Mouse (Mus musculus): ENCODE data around the gene Wdr4. TPM values are rescaled to one million over a fixed set of nuclear protein-coding genes. Genes with fewer than 3 reads are reported as not detected.
"Not testable (repeated sequence)": the region's sequence is repeated elsewhere in the genome, so short reads cannot be mapped to it uniquely, and the experiment has no call there.

The Wdr4 gene
- total RNA-seq, 2 experiments from 2014 or later = 23.8 to 25.6 TPM

DNA sequence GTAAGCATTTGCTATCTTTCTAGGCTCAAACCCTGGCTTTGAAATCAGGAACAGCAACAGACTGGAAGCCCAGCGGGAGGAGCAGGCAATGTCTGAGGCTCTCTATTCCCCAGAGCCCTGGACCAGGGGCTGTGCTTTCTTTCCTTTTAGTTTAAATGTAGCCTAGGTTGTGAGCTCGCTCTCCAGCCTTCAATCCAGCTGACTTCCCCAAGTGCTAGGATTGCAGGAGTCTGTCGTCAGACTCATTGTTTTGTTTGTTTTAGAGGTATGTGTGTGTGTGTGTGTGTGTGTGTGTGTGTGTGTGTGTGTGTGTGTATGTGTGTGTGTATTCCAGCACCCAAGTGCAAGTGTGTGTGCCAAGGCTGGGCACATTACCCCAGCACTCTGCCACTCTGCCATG, 20.3 kb upstream of the Wdr4 start:
- DNase-seq (ENCODE audit: extremely low spot score in 1 of 2, low spot score in 1 of 2) = no peak

DNA sequence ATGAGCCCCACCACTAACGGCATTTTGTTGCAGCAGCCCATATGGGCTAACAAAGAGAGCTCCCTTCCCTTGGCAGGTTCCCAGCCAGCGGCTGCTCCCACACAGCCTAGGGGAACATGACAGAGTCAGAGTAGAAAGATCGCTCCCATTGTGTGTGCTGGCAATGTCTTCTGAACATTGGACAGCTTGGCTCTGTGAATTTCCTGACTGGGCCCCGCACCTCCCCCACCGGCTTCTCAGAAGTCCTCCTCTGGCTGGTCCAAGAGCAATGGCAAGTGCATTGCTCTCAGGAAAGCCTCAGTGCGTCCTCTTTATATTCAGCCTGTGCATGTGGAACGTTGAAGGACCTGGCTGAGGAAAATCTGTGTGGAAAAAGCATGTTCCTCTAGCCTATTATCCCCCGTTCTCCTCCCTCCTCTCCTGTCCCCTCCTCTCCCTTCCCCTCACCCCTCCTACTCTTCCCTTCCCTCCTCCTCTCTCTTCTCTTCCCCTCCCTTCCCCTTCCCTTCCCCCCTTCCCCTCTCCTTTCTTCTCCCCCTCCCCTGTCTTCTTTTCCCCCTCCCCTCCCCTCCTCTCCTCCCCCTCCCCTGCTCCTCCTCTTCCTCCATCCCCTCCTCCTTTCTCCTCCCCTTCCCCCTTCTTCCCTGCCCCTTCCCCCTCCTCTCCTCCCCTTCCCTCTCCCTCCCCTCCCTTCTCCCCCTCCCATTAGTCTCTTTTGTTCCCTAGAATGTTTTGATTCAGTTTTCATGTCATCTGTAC, 16.3 kb upstream of the Wdr4 start:
- peak; percentile 34 to 66 for DNase-seq (ENCODE audit: extremely low spot score in 1 of 2, low spot score in 1 of 2)

DNA sequence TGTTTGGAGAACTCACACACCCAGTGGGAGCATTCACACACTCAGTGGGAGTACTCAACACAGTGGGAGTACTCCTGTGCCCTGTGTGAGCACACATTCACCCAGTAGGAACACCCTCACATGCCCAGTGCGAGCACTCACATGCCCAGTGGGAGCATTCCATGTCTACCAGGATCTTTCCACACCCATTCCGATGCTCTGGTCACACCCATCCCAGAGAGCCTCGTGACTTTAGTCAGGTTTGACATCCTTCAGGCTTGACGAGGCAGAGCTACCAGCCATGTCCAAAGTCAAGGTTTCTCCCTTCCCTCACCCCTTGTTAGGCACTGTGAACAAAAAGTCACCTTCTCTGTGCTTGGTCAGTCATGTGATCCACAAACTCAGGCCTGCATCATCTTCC, 15.6 kb upstream of the Wdr4 start:
- no peak for DNase-seq (ENCODE audit: extremely low spot score in 1 of 2, low spot score in 1 of 2)

DNA sequence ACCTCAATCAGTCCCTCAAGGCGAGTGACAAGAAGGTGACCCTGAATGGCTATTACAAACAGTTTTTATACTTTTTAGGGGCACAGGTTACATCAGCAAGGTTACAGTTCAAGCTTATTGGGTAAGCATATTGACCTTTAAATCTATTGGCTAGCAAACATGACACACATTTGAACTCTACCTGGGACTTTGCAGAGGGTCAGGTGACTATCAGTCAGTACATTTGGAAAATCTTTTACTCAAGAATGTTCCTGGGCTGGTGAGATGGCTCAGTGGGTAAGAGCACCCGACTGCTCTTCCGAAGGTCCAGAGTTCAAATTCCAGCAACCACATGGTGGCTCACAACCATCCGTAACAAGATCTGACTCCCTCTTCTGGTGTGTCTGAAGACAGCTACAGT, 12.6 kb upstream of the Wdr4 start:
- DNase-seq (ENCODE audit: extremely low spot score in 1 of 2, low spot score in 1 of 2) = not testable (repeated sequence)

DNA sequence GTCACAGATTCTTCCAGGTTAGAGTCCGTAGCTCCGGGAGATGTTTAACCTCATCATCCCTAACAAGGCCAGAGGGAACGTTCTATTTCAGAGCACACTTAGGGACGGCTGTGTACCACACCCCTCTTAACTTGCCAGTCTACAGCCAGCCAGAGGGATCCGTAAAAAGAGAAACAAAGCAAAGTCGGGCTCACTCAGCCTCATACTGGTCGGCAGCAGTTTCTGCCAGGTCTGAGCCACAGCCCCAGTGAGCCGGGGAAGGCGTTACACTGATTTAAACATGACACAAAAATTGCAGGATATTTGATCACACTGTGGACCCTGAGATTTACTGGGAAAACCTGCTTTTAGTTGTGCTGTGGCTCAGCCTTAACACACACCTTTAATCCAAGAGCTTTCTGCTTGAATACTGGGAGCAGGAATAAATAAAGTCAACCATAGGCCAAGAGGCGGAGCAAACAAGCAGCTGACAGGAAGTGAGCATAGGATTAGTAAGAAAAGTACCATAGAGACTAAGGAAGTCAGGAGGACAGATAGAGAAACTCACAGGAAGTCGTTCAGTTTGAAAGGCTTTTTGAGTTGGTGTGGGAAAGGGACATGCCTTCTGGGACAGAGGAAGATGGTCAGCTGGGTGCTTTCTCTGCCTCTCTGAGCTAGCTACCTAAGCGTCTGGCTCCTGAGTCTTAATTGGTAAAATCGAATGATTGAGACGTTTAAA, 11.8 kb upstream of the Wdr4 start:
- DNase-seq (ENCODE audit: extremely low spot score in 1 of 2, low spot score in 1 of 2) = no peak

DNA sequence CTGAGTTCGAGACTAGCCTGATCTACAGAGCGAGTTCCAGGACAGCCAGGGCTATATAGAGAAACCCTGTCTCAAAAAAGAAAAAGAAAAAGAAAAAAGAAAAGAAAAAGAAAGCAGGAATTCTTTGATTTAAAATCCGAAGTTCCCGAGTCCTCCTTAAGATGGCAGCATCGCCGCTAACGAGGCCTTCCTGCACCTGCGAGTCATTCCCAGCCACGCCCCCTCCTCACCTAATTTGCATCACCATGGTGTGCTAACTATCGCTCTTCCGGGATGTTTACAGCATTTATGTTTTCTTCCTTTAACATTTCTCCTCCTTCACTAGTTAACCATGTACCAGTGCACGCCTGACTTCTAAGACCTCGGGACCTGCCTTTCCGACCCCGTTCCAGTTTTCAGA, 9.5 kb upstream of the Wdr4 start:
- DNase-seq (ENCODE audit: extremely low spot score in 1 of 2, low spot score in 1 of 2) = peak in 1 of 2 experiments; percentile 44

DNA sequence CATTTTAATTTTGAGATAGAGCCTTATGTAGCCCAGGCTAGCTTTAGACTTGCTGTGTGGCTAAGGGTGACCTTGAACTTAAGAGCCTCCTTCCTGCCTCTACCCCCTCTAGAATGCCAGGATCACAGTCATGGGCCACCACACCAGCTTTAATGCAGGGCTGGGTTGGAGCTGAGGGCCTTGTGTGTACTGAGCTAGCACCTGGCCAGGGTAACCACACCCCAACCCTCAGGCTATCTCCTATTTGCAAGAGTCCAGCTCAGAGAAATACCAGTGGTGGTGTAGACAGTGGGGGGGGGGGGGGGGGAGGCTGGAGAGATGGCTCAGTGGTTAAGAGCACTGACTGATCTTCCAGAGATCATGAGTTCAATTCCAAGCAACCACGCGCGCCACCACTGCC, 6.0 kb upstream of the Wdr4 start:
- no peak for DNase-seq (ENCODE audit: extremely low spot score in 1 of 2, low spot score in 1 of 2)

DNA sequence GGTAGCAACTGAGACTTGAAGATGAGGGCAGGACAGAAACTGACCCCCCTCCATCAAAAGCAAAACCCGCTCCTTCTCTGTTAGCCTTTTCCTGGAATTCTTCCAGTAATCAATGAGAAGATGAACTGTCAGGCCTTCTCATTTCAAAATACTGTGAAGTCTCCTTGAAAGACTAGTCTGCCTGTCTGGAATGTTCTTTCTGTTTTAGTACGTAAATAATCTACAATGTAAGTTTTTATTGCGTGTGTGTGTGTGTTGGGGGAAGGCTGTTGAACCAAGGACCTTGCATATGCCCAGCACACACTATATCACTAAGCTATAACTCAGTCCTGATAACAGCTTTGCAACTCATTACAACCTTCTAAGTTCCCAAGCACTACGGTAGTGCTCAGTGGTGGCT, 5.3 kb upstream of the Wdr4 start:
- DNase-seq (ENCODE audit: extremely low spot score in 1 of 2, low spot score in 1 of 2) = no peak

DNA sequence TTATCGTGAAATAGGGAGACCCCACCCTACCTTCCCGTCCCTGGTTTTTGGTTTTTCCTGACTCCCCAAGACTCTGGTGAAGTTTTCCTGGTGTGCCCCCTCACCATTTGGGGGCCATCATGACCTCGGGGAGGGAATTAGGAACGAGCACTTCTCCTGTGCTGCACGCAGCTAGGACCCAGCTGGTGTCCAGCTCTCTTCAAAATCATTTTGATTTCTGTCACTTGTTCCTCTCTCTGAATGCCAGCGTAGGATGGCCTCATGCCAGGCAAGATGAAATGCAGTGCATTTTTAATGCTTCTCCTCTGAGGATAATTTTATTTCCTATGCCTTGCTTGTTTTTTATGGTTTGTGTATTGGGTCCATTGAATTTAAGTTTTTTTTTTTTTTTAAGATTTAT, 2.2 kb upstream of the Wdr4 start:
- DNase-seq (ENCODE audit: extremely low spot score in 1 of 2, low spot score in 1 of 2) = no peak

DNA sequence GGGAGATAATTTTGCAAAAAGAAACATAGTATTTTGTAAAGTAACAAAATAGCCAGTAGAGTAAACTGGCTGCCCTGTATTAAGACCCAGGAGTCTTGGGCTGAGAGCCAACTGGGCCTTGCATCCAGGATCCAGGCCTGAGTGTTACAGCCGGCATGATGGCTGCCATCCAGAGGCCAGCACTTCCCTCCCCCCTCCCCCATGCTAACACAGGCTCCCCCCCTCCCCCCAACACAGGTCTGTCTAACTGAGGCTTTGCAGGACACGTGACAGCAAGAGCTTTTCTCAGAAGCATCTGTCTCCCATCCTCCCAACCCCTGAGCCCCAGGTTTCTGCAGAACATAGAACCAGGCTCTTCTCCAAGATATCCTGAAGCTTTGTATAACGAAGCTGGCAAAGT, 1.1 kb upstream of the Wdr4 start:
- DNase-seq (ENCODE audit: extremely low spot score in 1 of 2, low spot score in 1 of 2) = peak in 1 of 2 experiments; percentile 37

DNA sequence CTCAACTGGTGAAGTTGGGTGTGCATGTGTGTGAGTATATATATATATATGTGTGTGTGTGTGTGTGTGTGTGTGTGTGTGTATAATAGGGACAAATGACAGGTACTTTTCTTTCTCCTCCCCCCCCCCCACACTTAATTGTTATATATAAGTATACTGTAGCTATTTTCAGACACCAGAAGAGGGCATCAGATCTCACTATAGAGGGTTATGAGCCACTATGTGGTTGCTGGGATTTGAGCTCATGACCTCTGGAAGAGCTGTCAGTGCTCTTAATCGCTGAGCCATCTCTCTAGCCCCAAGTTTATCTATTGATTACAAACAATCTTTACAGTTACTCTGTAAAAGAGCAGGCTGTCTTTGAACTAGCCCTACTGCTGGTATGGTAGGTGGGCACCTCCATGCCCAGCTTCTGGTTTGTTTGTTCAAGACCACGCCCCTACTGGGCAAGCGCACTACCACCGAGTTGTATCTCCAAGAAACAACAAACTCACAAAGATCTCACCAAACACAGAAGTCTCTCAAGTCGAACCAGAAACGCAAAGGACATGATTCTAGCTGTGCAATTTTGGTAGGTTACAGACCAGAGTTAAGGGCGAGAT, 335 bp downstream of the Wdr4 start:
- DNase-seq (ENCODE audit: extremely low spot score in 1 of 2, low spot score in 1 of 2) = no peak

DNA sequence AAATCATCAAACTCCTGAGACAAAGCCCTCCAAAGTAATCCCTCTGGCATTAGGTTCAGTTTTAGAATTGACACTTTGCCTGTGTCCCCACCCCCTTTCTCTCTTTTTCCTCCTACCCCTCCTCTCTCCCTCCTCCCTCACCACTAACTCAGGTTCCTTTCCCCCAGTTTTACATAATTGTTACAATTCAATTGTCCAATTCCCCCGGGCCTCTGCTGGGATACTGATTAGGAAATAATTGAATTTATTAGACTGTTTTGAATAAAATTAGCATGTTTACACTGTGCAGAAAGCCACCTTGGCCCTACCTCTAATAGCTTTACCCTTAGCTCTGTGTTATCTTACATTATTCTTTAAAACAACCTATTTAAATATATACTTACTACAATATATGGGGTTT, 5.1 kb downstream of the Wdr4 start:
- DNase-seq (ENCODE audit: extremely low spot score in 1 of 2, low spot score in 1 of 2) = no peak

DNA sequence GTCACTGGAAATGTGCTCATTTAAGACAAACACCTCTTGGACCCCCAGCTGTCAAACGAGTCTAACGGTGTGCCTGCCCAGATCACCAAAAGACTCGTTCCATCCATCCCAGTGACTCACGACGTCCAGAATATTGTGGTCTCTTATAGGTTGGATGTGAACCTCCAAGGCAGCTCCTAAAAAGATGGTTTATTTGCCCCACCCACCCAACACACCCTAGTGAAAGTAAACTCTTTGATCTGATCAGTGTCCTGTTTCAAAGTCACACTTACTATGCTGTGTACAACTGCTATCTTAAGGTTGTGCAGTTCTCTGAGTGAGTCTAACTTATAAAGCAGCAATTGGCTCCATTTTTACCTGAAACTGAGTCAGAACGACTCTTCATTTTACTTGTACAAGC, 7.2 kb downstream of the Wdr4 start:
- DNase-seq (ENCODE audit: extremely low spot score in 1 of 2, low spot score in 1 of 2) = no peak

DNA sequence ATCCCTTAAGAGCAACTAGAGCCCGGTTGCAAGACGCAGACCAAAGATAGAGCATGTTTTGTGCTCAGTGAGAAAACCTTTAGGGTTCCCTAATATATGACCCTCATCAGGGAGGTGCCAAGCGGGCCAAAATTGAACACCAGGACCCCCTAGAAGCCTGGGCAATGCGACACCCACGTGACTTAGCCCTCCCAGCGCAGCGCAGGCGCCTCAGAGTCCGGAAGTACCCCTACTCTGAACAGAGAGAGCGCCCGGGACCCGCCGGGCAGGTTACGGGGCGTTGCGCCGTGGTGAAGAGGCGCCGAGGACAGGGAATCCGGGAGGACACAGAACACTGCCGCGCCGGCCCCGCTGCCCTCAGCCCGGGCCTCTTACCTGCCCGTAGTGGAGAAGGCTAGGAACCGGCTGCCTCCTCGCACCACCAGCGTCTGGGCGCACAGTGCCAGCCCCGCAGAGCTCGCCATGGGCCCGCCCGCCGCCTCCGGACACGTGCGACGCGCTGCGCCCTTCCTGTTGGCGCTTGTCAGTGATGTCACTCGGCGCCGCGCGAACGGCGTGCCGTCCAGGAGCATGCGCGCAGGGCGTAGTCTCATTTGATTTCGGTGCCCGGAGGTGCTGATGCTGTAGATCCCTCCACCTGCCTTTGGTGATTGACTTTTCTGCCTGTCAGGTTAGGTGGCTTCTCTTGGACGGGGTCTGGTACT, 7.8 kb downstream of the Wdr4 start:
- DNase-seq (ENCODE audit: extremely low spot score in 1 of 2, low spot score in 1 of 2) = peak; percentile 85 to 87

DNA sequence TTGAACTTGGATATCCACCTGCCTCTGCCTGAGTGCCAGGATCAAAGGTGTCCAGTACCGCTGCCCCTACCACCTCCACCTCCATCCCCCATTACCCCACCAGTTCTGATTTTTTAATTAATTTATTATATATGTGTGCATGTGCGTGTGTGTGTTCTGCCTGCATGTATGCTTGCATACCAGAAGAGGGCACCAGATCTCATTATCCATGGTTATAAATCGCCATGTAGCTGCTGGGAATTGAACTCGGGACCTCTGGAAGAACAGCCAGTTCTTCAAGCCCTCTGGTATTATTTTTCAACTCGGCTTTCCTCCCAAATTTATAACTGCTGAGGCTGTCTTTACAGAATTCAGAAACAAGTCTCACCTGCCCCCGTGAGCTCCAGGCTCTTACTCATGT, 8.8 kb downstream of the Wdr4 start:
- no peak for DNase-seq (ENCODE audit: extremely low spot score in 1 of 2, low spot score in 1 of 2)

DNA sequence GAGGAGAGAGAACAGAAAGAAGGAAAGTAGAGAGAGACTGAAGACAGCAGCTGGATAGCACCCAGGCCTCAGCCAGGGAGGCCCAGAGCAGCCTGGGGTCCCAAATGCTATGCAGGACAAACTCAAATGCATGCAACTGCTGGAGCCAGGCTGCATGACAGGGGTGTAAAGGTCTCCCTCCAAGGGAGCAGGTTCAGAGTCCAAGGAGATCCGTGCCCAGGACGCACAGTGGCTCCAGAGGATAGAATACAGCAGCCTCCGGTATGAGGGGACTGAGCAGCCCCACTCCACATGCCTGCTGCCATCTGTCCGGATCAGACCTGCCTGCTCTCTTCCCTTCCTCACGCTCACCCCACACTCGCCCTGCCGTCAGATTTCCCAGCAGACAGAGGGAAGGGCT, 13.5 kb downstream of the Wdr4 start:
- DNase-seq (ENCODE audit: extremely low spot score in 1 of 2, low spot score in 1 of 2) = no peak

DNA sequence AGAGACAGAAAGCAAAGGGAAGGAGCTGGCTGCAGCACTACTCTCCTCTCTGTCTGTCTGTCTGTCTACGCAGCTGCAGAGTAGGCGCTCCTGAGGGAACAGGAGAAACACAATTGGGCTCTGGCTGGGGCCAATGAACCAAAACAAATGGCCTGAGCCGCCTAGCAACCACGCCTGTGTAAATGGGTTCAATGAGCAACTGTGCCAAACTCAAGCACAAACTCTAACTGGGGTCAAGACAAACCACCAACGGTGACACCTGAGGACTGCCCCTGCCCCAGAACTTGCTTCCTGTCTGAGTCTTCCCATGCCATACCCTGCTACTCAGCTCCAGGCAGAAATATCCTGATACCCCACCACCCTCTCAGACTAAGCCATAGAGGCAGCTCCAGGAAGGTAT, 14.8 kb downstream of the Wdr4 start:
- no peak for DNase-seq (ENCODE audit: extremely low spot score in 1 of 2, low spot score in 1 of 2)

DNA sequence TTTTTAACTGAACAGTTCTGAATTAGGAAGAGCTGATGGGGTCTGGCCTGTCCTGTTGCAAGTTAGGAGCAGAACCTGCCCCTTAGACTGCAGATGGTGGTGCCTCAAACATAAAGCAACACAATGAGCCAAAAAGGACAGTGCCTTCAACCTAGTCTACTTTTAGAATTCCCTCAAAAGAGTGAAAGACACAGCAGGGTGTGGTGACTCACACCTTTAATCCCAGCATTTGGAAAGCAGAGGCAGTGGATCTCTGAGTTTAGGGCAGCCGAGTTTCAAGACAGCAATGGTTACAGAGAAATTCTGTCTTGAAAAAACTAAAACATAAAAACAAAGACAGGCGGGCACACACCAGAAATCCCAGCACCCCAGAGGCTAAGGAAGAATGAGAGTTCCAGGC, 15.8 kb downstream of the Wdr4 start:
- no peak for DNase-seq (ENCODE audit: extremely low spot score in 1 of 2, low spot score in 1 of 2)

DNA sequence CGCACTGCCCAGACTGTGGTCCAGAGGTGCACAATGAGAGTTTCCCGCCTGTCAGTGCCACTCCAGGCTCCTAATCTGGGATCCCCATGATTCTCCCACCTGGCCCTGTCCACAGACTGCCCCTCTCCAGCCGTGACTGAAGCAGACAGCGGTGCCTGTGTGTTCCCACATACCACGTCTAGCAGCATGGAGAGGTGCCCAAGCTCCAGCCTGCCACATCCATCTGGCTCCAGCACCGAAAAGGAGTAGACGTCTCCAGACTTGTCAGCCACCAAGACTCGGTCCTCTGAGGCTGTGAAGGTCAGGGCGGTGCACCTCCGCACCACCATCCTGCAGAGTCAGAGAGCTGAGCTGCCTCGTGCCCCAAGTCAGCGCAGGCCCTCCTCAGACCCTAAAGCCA, 16.4 kb downstream of the Wdr4 start:
- no peak for DNase-seq (ENCODE audit: extremely low spot score in 1 of 2, low spot score in 1 of 2)

DNA sequence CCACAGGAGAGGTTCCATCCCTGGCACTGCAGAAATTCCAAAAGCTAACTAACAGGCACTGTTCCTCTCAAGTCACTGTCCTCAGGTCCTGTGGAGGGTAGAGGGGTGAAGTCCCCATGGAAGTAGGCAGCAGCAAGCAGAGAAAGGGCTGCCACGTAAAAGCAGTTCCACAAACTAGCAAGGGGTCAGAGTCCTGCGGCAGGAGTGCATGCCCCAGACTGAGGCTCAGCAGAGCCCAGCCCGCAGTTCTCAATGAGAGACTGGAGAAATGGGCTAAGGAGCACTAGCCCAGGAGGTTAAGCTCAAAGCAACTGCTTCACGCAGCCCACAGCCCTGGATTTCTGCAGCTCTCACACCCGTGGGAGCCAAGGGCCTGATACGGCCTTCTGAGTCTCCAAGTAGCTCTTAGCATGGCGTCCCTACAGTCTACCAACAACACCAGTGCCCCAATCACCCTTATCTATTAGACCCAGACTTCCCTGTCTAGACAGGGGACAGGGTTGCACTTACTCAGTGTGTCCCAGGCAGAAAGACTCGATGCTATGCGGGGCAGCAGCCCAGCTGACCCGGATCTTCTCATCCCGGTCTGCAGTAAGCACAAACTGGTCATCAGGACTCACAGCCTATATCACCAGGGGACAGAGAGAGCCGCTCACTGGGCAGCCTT, 17.4 kb downstream of the Wdr4 start:
- no peak for DNase-seq (ENCODE audit: extremely low spot score in 1 of 2, low spot score in 1 of 2)

DNA sequence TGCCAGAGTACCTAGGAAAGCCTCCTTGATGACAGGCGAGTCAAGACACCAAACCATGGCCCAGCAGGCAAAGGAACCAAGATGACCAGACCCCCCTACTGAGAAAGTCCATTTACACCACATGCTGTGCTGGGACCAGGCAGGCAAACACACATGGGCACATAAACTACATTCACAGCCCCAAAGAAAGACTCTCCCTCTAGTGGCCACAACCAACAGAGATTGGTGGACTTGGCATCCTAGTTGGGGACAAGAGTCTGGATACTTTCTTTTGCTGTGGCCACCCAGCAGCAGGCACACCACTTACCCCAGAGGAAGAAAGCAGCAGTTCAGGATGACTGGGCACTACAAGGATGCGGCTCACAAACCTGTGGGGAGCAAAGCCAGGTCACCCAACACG, 18.9 kb downstream of the Wdr4 start:
- DNase-seq (ENCODE audit: extremely low spot score in 1 of 2, low spot score in 1 of 2) = no peak

All from layer of hippocampus, postnatal 25 days (tissue).